Mouse (Mus musculus) E14TG2a.4 (cell line): ENCODE results near the gene 9430097D07Rik.

Experiments used
- CTCF ChIP-seq: conservative IDR thresholded peaks from 2 replicates; pipeline ENCODE4 v1.5.1; 2014; ENCODE audit warnings: low read length
- NANOG ChIP-seq: IDR thresholded peaks from 2 replicates; pipeline ENCODE4 v1.6.1; 2014; ENCODE audit warnings: borderline replicate concordance, low read length, mixed read lengths
- POU5F1 ChIP-seq: IDR thresholded peaks from 2 replicates; pipeline ENCODE4 v1.6.1; 2014; ENCODE audit warnings: low read length, borderline replicate concordance

DNA sequence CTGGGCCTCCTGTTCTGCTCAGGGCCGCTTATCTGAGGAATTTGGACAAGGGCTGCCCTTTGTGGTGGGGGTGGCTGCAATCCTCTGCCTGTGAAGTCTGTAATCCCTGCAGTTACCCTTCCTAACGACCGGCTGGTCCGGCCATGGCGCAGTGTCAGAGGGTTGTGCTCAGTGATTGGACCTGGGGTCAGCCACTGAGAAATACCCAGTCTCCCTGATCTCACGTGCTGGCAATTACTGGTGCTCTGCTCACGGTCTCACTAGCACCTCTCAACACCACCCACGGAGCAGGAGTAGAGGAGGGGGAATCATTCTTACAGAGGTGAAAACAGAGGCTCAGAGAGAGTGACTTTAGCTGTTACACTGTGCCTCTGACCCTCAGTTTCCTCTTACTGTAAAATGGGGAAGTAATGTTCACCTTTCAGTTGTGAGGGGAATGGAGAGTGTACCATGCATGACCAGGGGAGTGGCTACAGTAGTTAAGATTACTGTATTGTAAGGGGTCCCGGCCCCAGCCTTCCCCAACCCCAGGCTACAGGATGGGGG is 38.1 kb downstream of the 9430097D07Rik start:
- no peak for TF ChIP-seq CTCF
- no peak for TF ChIP-seq NANOG
- TF ChIP-seq POU5F1 = no peak
